Mouse (Mus musculus) cerebellum, postnatal 36 days (tissue): ENCODE measurements around the gene 4930522H14Rik.

Source experiments
- DNase-seq, 2 experiments: peaks; one replicate each; pipeline ENCODE4 v3.0.0; 2021 to 2022; ENCODE audit warnings: mixed read lengths in 2 of 2

Gene 4930522H14Rik

GRCm38 (mm10) chr4:109475078-109475477, 56.0 kb downstream of the 4930522H14Rik start:
- DNase-seq: no peak

GRCm38 (mm10) chr4:109472566-109472965, 58.5 kb downstream of the 4930522H14Rik start:
- DNase-seq: no peak

- DNase-seq: no peak
Observed at GRCm38 (mm10) chr4:109471606-109472005, 59.5 kb downstream of the 4930522H14Rik start.

GRCm38 (mm10) chr4:109467687-109468086, 63.4 kb downstream of the 4930522H14Rik start:
- DNase-seq: no peak

GRCm38 (mm10) chr4:109463892-109464291, 67.2 kb downstream of the 4930522H14Rik start:
- DNase-seq: no peak

GRCm38 (mm10) chr4:109460421-109461179, 70.5 kb downstream of the 4930522H14Rik start:
- DNase-seq: no peak

GRCm38 (mm10) chr4:109456821-109457220, 74.3 kb downstream of the 4930522H14Rik start:
- DNase-seq: no peak
